Mouse (Mus musculus) testis, adult 2 months (tissue): ENCODE measurements around the gene Olfr1393. TPM values are rescaled to one million over a fixed set of nuclear protein-coding genes. Genes with fewer than 3 reads are reported as not detected.

Experiments used
- H3K27ac ChIP-seq: fragments of 200-500 bp; 2 replicates; pipeline ENCODE4 v1.5.1; 2012; ENCODE audit warnings: low read depth, low read length; ENCODE audit not compliant: control insufficient read depth, insufficient read depth
- H3K27me3 ChIP-seq: fragments of 200-500 bp; 2 replicates; pipeline ENCODE4 v1.6.1; 2012; ENCODE audit warnings: mild to moderate bottlenecking, low read length, moderate library complexity; ENCODE audit not compliant: control insufficient read depth, insufficient read depth
- H3K36me3 ChIP-seq: fragments of 200-500 bp; 2 replicates; pipeline ENCODE4 v1.6.1; 2012; ENCODE audit warnings: mild to moderate bottlenecking, low read length; ENCODE audit not compliant: control insufficient read depth, insufficient read depth
- H3K4me1 ChIP-seq: fragments of 200-500 bp; 2 replicates; pipeline ENCODE4 v1.6.1; 2012; ENCODE audit warnings: low read length; ENCODE audit not compliant: control insufficient read depth, insufficient read depth
- H3K4me3 ChIP-seq: fragments of 200-500 bp; 2 replicates; pipeline ENCODE4 v1.5.1; 2012; ENCODE audit warnings: low read depth, mild to moderate bottlenecking, low read length, moderate library complexity, mixed read lengths; ENCODE audit not compliant: control insufficient read depth
- CTCF ChIP-seq: fragments of 200-500 bp; IDR thresholded peaks from 2 replicates; pipeline ENCODE4 v1.5.1; 2012; ENCODE audit warnings: low read depth, mild to moderate bottlenecking, inconsistent platforms, low read length, moderate library complexity; ENCODE audit not compliant: control insufficient read depth, insufficient read depth, insufficient replicate concordance
- POLR2A ChIP-seq: fragments of 200-500 bp; IDR thresholded peaks from 2 replicates; pipeline ENCODE4 v1.6.1; 2012; ENCODE audit warnings: low read depth, mild to moderate bottlenecking, inconsistent platforms, low read length, moderate library complexity; ENCODE audit not compliant: control insufficient read depth
- polyA plus RNA-seq: library from polyadenylated mRNA; depleted of rRNA; stranded (reverse); fragments of >200 nt; gene quantifications from 2 replicates; pipeline ENCODE4 v1.2.3, GENCODE M21; 2012

Olfr1393 gene
- polyA plus RNA-seq, 1 experiment: 4.7 TPM

DNA sequence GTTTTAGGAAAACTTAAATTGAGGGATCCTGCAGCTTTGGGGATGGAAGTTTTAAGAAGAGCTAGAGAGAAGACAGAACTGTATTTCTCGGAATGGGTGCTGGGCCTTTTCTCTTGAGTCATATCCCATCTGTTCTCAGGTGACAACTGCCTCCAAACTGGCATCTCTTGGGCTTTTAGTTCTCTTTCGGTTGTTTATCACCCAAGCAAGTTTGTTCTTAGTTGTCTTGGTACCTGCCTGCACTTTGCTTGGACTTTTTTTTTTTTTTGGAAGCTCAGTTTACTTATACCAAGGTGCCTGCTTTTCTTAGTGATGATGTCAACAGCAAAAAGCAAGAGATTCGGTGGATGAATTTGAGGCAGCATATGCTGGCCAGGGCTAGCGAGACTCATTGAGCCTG, 31.6 kb upstream of the Olfr1393 start:
- Histone ChIP-seq H3K27ac (no peak overlapping the region), H3K4me1 (peaks cover 21% of the 10 kb centered on the region), H3K4me3 (no peak overlapping the region), H3K27me3 (no peaks in the 10 kb centered on the region), H3K36me3 (no peaks in the 10 kb centered on the region)
- no peak for TF ChIP-seq CTCF
- TF ChIP-seq POLR2A: no peak

GRCm38 (mm10) chr11:49247255-49247654, 30.8 kb upstream of the Olfr1393 start:
- H3K36me3 ChIP-seq: no peaks in the 10 kb centered on the region
- H3K4me1 ChIP-seq: peaks cover 23% of the 10 kb centered on the region
- TF ChIP-seq CTCF (no peak), POLR2A (no peak)
- H3K27me3 ChIP-seq: no peaks in the 10 kb centered on the region
- H3K4me3 ChIP-seq: no peak overlapping the region
- no peak overlapping the region for H3K27ac ChIP-seq

DNA sequence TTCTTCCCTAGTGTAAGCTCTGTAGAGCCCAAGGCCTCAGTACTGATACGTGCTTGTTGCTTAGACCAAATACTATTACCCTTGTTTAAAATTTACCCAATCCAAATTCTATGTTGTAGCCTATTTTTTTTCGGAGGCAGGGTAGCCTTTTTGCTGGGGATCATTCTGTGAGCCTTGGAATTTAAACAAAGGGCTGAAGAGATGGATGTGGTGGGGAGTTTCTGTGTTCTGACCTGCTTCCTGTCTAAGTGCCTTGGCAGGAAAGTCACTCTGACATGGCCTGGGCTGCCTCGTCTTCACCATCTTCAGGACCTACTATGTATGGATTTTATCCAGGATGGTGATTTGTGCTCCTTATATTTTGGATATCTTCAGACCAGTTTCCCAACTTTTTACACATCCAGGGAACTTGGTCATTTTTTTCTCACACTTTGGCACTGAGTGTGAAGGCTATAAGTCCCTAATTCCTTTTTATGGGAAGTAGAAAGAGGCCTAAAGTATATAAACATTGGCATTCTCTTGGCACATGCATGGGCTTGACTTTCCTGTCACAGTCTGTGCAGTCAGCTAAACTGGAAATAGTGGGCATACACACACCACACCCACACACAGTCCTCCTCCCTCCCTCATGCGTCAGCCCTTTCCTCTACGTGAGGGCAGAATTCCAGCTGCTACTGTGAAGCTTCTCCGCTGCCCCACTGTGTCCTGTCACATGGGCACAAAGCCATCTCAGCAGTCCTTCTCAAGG, 29.7 kb upstream of the Olfr1393 start:
- peaks cover 23% of the 10 kb centered on the region for H3K4me1 ChIP-seq
- no peak for TF ChIP-seq CTCF
- no peak for TF ChIP-seq POLR2A
- no peaks in the 10 kb centered on the region for H3K27me3 ChIP-seq
- H3K27ac ChIP-seq: no peak overlapping the region
- no peaks in the 10 kb centered on the region for H3K36me3 ChIP-seq
- no peak overlapping the region for H3K4me3 ChIP-seq

- H3K36me3 ChIP-seq: no peaks in the 10 kb centered on the region
- H3K4me1 ChIP-seq: peaks cover 23% of the 10 kb centered on the region
- peak overlapping the region; percentile 8; the same call in 1 of the 2 replicates for H3K27ac ChIP-seq
- no peak overlapping the region for H3K4me3 ChIP-seq
- no peaks in the 10 kb centered on the region for H3K27me3 ChIP-seq
- no peak for TF ChIP-seq CTCF
- no peak for TF ChIP-seq POLR2A
Observed at GRCm38 (mm10) chr11:49248974-49249700, 29.0 kb upstream of the Olfr1393 start.

DNA sequence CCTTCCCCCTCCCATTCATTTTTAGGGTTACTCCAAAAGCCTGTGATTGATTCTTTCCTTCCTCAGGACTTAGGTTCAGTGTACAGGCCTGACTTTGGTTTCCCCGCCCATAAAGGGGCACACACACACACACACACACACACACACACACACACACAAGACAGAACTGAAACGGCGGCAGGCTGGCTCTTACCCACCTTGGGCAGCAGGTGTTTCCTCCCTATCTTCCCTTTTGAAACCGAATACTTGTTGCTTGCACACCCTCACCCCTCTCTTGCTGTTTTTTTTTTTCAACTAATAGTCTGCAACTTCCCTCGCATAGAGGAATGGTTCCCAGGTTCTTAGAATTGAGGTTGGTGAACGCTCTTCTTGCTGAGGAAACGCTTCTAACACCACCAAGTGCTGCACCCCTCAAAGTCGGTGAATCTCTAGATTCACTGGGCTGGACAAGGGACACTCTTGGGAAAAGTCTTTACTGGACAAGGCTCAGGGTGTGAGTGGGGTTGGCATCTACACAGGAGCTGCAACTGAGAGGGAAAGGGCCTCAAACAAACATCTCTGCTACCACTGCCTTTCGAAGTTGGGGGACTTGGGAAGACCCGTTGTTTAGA, 28.2 kb upstream of the Olfr1393 start:
- Histone ChIP-seq H3K4me3 (peak overlapping the region; percentile 77), H3K36me3 (no peaks in the 10 kb centered on the region), H3K4me1 (peaks cover 17% of the 10 kb centered on the region), H3K27me3 (no peaks in the 10 kb centered on the region), H3K27ac (peak overlapping the region; percentile 81)
- TF ChIP-seq CTCF: no peak
- TF ChIP-seq POLR2A: no peak

DNA sequence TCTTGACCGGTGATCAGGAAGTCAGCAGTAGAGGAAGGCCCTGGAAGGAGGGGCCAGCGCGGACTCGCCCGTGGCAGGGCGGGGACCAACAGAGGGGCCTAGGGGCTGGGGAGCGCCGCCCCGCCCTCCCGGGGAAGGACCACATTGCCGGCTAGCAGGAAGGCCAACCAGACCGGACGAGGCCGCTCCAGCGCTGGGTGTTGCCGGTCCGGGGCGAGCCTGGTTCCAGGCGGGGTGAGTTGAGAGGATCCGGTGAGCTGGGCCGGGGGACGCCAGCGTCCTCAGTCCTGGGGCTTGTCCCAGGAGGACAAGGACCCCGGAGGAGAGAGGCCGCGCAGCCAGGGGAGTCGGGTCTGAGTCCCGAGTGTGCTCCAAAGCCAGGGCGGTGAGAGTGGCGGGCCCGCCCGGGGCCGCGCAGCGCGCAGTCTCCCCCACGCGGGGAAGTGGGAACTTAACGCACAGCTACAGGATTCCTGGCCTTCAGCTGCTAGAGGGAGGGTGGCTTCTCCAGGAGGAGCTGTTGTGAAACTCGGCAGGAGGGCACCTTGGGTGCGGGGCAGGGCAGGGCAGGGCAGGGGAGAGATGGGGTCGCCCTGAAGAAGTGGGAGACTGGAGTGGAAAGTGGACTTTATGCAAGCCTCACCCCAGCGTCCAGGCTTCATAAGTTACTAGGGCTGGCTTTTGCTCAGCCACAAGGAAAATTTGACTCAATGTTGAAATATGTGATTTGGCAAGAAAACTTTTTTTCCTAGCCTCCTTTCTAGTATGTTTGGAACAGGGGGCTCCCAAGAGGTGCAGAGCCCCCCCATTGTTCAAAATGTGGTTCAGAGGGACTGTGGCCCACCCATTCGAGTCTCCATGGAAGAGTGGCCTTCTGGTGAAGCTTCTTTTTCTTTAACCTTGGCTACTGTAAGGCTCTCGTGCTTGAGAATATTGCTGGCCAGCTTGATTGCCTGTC, 27.4 kb upstream of the Olfr1393 start:
- Histone ChIP-seq H3K27ac (peak overlapping the region; percentile 81), H3K27me3 (no peaks in the 10 kb centered on the region), H3K4me1 (peaks cover 12% of the 10 kb centered on the region), H3K4me3 (peak overlapping the region; percentile 77), H3K36me3 (no peaks in the 10 kb centered on the region)
- TF ChIP-seq CTCF: 0 out of 2 replicates have a peak, but pooled peaks have one; percentile 3
- peak; percentile 53 for TF ChIP-seq POLR2A
